Mouse (Mus musculus): ENCODE measurements around the gene Pik3c2a.

- TF ChIP-seq EP300 (IDR thresholded peaks at IDR 0.05; ENCODE audit: low read depth) (no peak), CTCF (IDR thresholded peaks at IDR 0.05; ENCODE audit: low read depth) (no peak)
These were observed 134.6 kb downstream of the Pik3c2a start for GRCm38 (mm10) chr7:116308632-116308991.
